Mouse (Mus musculus): ENCODE results near the gene Ucn3. TPM values are rescaled to one million over a fixed set of nuclear protein-coding genes. Genes with fewer than 3 reads are reported as not detected.

Gene Ucn3
- polyA plus RNA-seq (2014; fragmentation: Illumina TruSeq; extraction: RNeasy Lipid Tissue Mini Kit (QIAGEN cat#74804); ENCODE audit: low read depth, low replicate concordance), result not detected

DNA sequence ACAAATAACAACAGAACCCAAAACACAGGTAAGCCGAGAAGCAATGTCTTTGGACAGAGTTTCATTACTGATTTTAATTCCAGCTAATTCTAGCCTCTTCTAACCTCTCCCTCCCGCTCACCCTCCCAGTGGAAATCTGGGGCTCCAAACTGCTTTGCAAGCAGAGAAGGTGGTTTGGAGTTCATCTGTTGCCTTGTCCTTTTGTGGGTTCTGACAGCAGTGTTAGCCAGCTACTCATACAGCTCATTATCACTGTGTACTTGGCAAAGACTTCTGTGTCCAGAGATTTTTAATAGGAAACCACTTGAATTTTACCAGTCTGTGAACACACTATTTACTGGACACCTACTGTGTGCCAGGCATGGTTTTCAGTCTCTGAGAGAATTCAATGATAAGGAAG, at the start of gene Ucn3:
Gene Ucn3, minus strand, starts transcription at position 101 of the 400 bp plus-strand sequence.

DNA sequence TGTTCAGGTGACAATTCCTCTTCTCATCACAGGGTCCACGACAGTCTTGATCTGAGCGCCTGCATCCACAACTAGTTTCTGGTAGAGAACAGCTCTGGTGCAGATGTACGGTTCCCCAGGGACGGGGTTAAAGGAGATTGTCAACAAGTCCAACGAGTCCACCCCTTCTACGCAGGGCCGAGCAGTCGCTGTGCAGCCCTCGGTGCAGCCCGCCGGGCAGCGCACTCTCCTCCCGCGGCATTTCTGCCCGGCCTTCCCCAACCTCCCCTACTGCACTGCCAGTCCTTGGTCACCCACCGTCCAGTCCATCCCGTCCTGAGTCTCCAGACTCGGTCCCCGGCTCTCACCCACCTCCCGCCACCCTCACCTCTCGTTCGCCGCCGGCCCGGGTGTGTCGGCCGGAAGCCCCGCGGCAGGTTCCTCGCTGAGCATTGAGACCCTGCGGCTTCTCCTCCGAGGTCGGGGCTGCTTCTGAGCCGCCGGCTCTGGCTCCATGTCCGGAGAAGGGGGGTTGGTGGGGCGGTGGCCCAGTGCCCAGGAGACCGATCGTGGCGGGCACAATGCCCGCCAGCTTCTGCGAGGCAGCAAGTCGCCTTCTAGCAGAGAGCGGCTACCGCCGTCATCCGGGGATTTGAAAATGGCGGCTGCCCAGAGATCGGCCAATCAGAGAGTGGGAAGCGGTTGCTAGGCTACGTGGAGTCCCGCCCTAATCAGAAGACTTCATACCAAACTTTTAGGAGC, 27.4 kb downstream of the Ucn3 start, which contains the start of the genes Net1 and Tubal3:
Gene Net1, minus strand, starts transcription at position 650 of the 741 bp plus-strand sequence.
Gene Tubal3, plus strand, starts transcription at position 704 of the 741 bp plus-strand sequence.

Other genes with a start within 250 kb of the Ucn3 start
- not detected for gene Calml3, start 141.0 kb downstream of the Ucn3 start, polyA plus RNA-seq (2014; fragmentation: Illumina TruSeq; extraction: RNeasy Lipid Tissue Mini Kit (QIAGEN cat#74804); ENCODE audit: low read depth, low replicate concordance)
- not detected for gene Calm4, start 107.6 kb downstream of the Ucn3 start, polyA plus RNA-seq (2014; fragmentation: Illumina TruSeq; extraction: RNeasy Lipid Tissue Mini Kit (QIAGEN cat#74804); ENCODE audit: low read depth, low replicate concordance)
- gene Calm5, start 91.2 kb downstream of the Ucn3 start, polyA plus RNA-seq (2014; fragmentation: Illumina TruSeq; extraction: RNeasy Lipid Tissue Mini Kit (QIAGEN cat#74804); ENCODE audit: low read depth, low replicate concordance), result not detected
- gene Net1, start 27.1 kb downstream of the Ucn3 start, polyA plus RNA-seq (2014; fragmentation: Illumina TruSeq; extraction: RNeasy Lipid Tissue Mini Kit (QIAGEN cat#74804); ENCODE audit: low read depth, low replicate concordance), result 10.7 TPM
- not detected for gene Tubal3, start 27.1 kb downstream of the Ucn3 start, polyA plus RNA-seq (2014; fragmentation: Illumina TruSeq; extraction: RNeasy Lipid Tissue Mini Kit (QIAGEN cat#74804); ENCODE audit: low read depth, low replicate concordance)
- 8.9 TPM for gene Akr1c14, start 103.7 kb upstream of the Ucn3 start, polyA plus RNA-seq (2014; fragmentation: Illumina TruSeq; extraction: RNeasy Lipid Tissue Mini Kit (QIAGEN cat#74804); ENCODE audit: low read depth, low replicate concordance)
- not detected for gene Akr1c18, start 205.3 kb upstream of the Ucn3 start, polyA plus RNA-seq (2014; fragmentation: Illumina TruSeq; extraction: RNeasy Lipid Tissue Mini Kit (QIAGEN cat#74804); ENCODE audit: low read depth, low replicate concordance)
- 2.1 TPM for gene Akr1c13, start 245.8 kb upstream of the Ucn3 start, polyA plus RNA-seq (2014; fragmentation: Illumina TruSeq; extraction: RNeasy Lipid Tissue Mini Kit (QIAGEN cat#74804); ENCODE audit: low read depth, low replicate concordance)

Measured in heart, adult 10 weeks (tissue).